Mouse (Mus musculus) spleen, adult 2 months (tissue): ENCODE measurements at regions not wholly inside any gene's neighbourhood (a gene's known extent, or its start where the extent isn't known, plus 50 kb on each side); places are given as distances from the start of the nearest gene placed in this dataset.

Experiments used
- CTCF ChIP-seq: fragments of 200-500 bp; IDR thresholded peaks from 2 replicates; pipeline ENCODE4 v1.5.1; 2011; ENCODE audit warnings: mild to moderate bottlenecking, inconsistent platforms; ENCODE audit not compliant: insufficient read depth, insufficient read length, insufficient replicate concordance; ENCODE audit errors: extremely low read depth
- POLR2A ChIP-seq: fragments of 200-500 bp; IDR thresholded peaks from 2 replicates; pipeline ENCODE4 v1.6.1; 2011; ENCODE audit warnings: low read depth, low read length, inconsistent platforms

DNA sequence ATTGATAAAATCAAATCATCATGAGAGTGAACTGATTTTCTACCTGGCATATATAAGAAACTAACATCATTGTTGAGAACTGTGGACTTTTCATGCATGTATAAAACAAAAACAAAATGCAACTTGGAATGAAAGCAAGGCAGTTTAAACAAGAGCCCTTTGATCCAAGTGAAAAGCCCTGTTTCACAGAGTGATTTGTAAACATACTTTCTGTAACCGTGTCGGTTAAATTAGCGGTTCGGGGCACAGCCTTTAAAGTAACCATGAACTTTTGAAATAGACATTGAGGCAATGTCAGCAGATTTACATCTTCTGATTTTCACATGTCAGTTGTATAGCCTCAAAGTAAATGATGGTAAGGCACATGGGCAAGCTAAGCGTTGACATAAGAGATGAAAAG is 593.7 kb upstream of the Pkn2 start:
- TF ChIP-seq POLR2A (no peak), CTCF (no peak)
